Mouse (Mus musculus): Measurements from ENCODE around the gene Tango6. TPM values are rescaled to one million over a fixed set of nuclear protein-coding genes. Genes with fewer than 3 reads are reported as not detected.

Tango6 gene
- total RNA-seq, 2 experiments from 2014 or later: 10.5 to 10.8 TPM

GRCm38 (mm10) chr8:106816431-106817170 lies 133.7 kb downstream of the Tango6 start:
- no peak for DNase-seq (ENCODE audit: low spot score)

- DNase-seq (ENCODE audit: low spot score): no peak
Observed at GRCm38 (mm10) chr8:106817171-106817545, 134.3 kb downstream of the Tango6 start.

GRCm38 (mm10) chr8:106818626-106819515 lies 136.0 kb downstream of the Tango6 start:
- DNase-seq (ENCODE audit: low spot score): no peak

GRCm38 (mm10) chr8:106819581-106819980 lies 136.7 kb downstream of the Tango6 start:
- DNase-seq (ENCODE audit: low spot score): no peak

- peak; percentile 68 for DNase-seq (ENCODE audit: low spot score)
Observed at GRCm38 (mm10) chr8:106820553-106821515, 138.0 kb downstream of the Tango6 start.

- no peak for DNase-seq (ENCODE audit: low spot score)
Observed at GRCm38 (mm10) chr8:106828921-106829320, 146.1 kb downstream of the Tango6 start.

GRCm38 (mm10) chr8:106829526-106830045 lies 146.7 kb downstream of the Tango6 start:
- DNase-seq (ENCODE audit: low spot score): peak; percentile 24

GRCm38 (mm10) chr8:106834899-106835298 lies 152.0 kb downstream of the Tango6 start:
- DNase-seq (ENCODE audit: low spot score): no peak

- DNase-seq (ENCODE audit: low spot score): no peak
Observed at GRCm38 (mm10) chr8:106836525-106836924, 153.7 kb downstream of the Tango6 start.

GRCm38 (mm10) chr8:106838803-106839202 lies 155.9 kb downstream of the Tango6 start:
- no peak for DNase-seq (ENCODE audit: low spot score)

- DNase-seq (ENCODE audit: low spot score): peak; percentile 27
Observed at GRCm38 (mm10) chr8:106839209-106840001, 156.5 kb downstream of the Tango6 start.

- no peak for DNase-seq (ENCODE audit: low spot score)
Observed at GRCm38 (mm10) chr8:106850034-106850433, 167.2 kb downstream of the Tango6 start.

- DNase-seq (ENCODE audit: low spot score): peak; percentile 15
Observed at GRCm38 (mm10) chr8:106854534-106855241, 171.8 kb downstream of the Tango6 start.

GRCm38 (mm10) chr8:106855242-106855562 lies 172.3 kb downstream of the Tango6 start:
- DNase-seq (ENCODE audit: low spot score): no peak

- DNase-seq (ENCODE audit: low spot score): no peak
Observed at GRCm38 (mm10) chr8:106862845-106863244, 180.0 kb downstream of the Tango6 start.

GRCm38 (mm10) chr8:106865354-106865753 lies 182.5 kb downstream of the Tango6 start:
- DNase-seq (ENCODE audit: low spot score): no peak

- no peak for DNase-seq (ENCODE audit: low spot score)
Observed at GRCm38 (mm10) chr8:106870051-106870450, 187.2 kb downstream of the Tango6 start, which contains the start of gene Has3. Has3 (plus strand) TSS chr8:106870242.

GRCm38 (mm10) chr8:106870537-106871327 lies 187.9 kb downstream of the Tango6 start:
- DNase-seq (ENCODE audit: low spot score): peak; percentile 62

Data from gastrocnemius, adult 18-20 months (tissue).